Mouse (Mus musculus) heart, postnatal 4 days (tissue): ENCODE results near the gene Lrrc34. TPM values are rescaled to one million over a fixed set of nuclear protein-coding genes. Genes with fewer than 3 reads are reported as not detected.

Source experiments
- DNase-seq: peaks from one replicate; pipeline ENCODE4 v3.0.0; 2021
- total RNA-seq, 2 experiments: library from RNA; stranded (reverse); gene quantifications; 2 replicates each; pipeline ENCODE4 v1.2.3; 2021

The Lrrc34 gene
- not detected for total RNA-seq

GRCm38 (mm10) chr3:30647440-30648090, at the start of gene Lrrc34:
TSS of gene Lrrc34 (minus strand) at chr3:30647869.
- peak; percentile 58 for DNase-seq

DNA sequence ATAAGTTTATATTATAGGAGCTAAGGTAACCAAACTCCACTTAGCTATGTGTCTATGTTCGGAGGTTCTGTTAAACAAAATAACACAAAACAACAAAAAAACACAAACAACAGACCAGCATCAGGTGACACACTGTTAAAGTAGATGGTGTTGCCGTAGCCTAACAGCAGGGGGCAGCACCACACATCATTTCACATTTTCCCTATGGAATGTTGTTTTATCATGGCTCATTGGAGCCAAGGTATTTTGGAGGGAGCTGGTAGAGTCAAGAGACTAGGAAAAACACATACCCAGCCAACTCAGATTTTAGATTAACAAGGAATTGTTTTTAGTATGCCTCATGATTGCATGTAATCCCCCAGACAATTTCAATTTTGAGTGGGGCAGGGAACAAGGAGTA, 48.7 kb upstream of the Lrrc34 start:
- DNase-seq: peak; percentile 79

GRCm38 (mm10) chr3:30695661-30696060, 48.0 kb upstream of the Lrrc34 start:
- no peak for DNase-seq

DNA sequence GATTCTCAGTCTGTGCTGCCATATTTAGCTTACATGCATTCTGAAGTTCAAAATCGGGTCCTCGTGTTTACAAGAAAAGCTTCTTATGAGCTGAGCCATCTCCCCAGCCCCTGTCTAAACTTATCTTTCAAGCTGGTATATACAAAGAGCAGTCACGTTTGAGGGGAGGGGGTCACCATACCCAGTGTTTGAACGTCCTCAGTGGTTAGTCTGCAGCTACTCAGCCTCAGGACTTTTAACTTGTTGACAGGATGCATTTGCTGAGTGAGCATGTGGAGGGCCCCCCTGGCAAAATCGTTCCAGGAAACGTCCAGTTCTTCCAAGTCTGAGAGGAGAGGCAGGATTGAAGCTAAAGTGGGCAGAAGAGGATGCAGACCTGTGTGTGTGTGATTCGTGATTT, 43.3 kb upstream of the Lrrc34 start:
- DNase-seq: no peak

- no peak for DNase-seq
Measured at GRCm38 (mm10) chr3:30687216-30687615, 39.5 kb upstream of the Lrrc34 start.

DNA sequence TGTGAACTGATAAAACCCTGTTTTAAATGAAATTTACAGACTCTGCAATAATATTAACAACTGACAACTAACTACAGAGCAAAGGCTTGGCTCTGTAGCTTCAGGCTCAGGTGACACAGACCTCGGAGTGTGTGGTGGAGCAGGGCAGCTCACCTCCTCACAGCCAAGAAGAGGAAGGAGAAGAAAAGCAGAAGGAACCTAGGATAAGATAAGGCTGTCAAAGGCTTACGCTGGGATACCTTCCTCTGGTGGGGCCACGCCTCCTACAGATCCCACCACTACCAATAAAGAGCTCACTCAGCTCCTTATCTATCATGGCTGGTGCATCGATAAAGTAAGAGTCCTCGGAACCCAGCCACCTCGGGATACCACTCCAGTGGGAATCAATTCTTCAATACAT, 35.5 kb upstream of the Lrrc34 start:
- no peak for DNase-seq

GRCm38 (mm10) chr3:30658486-30658885, 10.8 kb upstream of the Lrrc34 start:
- DNase-seq: no peak

GRCm38 (mm10) chr3:30655937-30656336, 8.3 kb upstream of the Lrrc34 start:
- DNase-seq: no peak

DNA sequence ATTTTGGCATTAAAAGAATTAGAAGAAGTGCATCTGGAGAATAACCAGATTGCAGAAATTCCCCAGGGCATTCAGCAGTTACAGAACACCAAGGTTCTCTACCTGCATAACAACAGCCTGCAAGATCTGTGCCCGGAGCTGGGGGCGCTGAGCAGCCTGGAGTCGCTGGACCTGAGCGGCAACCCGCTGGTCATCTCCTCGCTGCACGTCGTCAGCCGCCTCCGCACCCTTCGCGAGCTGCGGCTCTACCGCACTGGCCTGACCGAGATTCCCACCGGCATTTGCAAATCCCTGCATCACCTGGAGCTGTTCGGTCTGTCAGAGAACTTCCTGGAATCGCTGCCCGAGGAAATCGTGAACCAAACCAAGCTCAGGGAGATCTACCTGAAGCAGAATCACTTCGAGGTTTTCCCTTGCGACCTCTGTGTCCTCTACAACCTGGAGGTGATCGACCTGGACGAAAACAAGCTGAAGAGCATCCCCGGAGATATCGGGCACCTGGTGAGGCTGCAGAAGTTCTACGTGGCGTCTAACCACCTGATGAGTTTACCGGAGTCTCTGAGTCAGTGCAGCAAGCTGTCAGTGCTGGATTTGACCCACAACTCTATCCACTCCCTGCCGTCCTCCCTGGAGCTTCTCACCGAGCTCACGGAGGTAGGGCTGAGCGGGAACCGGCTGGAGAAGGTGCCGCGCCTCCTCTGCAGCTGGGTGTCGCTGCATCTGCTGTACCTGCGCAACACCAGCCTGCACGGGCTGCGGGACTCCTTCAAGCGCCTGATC, 2.6 kb upstream of the Lrrc34 start:
- peak; percentile 11 for DNase-seq

DNA sequence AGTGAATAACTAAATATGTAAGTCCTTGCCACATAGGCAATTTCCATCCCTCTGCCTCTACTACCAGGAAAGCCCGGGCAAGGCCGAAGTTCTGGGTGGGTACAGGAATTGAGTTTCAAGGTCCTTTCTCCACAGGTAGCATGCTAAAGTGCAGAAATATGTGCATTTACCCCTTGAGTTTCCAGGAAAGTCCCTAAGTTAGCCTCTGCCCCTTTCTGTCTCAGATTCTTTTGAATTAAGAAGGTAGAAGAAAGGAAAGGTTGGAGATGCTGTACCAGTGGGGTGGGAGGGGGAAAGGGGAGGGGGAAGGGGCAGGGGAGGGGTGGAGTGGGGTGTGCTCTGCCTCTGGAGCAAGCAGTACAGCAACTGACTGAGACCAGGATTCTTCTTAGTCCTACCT, 797 bp upstream of the Lrrc34 start:
- no peak for DNase-seq

DNA sequence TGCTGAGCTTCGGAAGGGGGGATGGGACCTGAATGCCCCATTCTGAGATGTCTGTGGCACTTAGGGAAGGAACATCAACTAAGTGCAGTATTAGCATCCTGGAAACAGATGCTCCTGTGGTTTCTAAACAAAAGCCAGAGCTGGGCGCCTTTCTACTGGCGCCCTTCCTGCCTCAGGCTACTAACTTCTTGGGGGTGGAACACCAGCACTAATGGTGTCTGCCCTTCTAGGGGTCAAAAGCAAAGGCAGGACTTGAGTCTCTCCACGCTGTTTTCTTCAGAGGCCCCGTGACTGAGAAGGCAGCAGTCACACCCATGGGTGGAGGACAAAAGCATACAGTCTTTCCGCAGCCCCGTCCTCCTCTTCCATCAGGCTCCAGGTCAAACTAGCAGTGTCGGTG, 908 bp downstream of the Lrrc34 start:
- no peak for DNase-seq

DNA sequence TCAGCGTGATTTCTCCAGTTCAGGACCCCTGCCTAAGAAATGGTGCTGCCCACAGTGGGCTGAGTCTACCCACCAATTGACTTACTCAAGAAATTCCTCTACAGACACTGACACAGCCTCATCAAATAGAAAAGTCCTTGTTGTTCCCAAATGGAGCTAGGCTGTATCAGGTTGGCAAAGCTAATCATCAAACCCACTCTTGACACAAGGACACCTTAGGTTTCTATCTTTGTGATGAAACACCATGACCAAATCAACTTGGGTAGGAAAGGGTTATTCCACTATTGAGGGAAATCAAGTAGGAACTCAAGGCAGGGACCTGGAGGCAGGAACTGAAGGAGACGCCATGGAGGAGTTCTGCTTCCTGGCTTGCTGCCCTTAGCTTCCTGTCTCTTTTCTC, 3.5 kb downstream of the Lrrc34 start, which contains the start of gene Lrriq4:
Gene Lrriq4 (plus strand): TSS at position 301 of the 400 bp plus-strand sequence.
- DNase-seq: no peak

DNA sequence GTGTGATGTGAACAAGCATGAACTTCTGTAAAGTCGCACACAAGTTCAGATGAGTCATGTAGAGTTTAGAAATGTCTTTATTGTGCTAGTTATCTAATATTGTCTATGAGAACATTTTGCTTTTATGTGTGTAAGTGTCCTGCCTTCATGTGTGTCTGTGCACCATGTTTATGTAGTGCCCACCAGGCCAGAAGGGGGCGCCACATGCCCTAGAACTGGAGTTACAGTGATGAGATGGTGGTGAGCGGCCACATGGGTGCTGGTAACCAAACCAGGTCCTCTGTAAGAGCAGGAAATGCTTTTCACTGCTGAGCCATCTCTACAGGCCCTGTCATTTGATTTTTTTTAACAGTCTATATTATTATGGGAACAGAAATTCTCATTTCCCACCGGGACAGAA, 12.0 kb downstream of the Lrrc34 start:
- no peak for DNase-seq

DNA sequence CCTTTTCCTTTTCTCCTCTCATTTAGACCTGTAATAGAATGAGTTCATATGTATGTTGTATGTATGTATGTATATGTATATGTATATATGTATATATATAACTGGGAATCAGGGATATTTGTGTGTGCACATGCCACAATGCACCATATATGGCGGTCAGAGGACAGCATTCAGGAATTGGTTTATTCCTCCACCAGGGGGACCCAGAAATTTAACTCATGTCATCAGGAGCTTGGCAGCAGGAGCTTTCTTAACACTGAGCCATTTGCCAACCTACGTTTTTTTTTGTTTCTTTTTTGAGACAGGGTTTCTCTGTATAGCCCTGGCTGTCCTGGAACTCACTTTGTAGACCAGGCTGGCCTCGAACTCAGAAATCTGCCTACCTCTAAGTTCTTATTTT, 14.0 kb downstream of the Lrrc34 start:
- no peak for DNase-seq

DNA sequence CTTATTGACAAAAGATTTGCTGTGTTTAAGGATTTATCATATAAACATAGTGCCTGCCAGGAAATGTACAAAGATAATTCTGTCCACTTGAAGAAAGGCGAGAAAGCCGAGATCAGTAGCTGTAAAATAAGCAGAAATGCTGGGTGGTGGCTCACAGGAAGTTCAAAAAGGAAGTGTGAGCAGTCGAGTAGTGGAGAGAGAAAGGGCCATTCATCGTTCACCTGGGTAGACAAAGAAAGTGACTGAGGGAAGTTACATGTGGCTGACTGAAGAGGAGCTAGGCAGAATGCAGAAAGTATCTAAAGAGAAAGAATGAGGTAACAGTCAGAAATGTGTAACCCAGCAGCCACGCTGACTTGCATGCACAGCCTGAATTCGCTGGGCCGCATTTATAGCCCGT, 27.5 kb downstream of the Lrrc34 start:
- no peak for DNase-seq

- DNase-seq: no peak
Measured at GRCm38 (mm10) chr3:30610930-30611329, 36.7 kb downstream of the Lrrc34 start.

DNA sequence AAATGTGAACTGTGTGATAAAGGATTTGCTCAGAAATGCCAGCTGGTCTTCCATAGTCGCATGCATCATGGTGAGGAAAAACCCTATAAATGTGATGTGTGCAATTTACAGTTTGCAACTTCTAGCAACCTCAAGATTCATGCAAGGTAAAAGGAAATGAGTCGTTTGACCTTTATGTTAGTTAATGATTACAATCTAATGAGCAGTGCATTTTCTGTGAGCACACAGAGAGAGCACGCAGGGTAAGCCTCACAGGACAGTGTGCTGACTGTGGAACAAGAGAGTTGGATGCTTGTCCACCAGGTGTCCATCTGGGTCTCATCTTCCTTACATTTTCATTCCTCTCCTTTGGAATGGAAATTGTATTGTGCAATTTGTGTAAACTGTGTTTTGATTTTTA, 38.7 kb downstream of the Lrrc34 start:
- no peak for DNase-seq

GRCm38 (mm10) chr3:30603256-30603655, 44.4 kb downstream of the Lrrc34 start:
- DNase-seq: no peak

GRCm38 (mm10) chr3:30602740-30603098, 45.0 kb downstream of the Lrrc34 start:
- peak; percentile 71 for DNase-seq

- peak; percentile 96 for DNase-seq
Measured at GRCm38 (mm10) chr3:30602065-30602739, 45.5 kb downstream of the Lrrc34 start, which contains the start of gene Mynn. TSS of gene Mynn (plus strand) at chr3:30602065.

GRCm38 (mm10) chr3:30601610-30602064, 46.0 kb downstream of the Lrrc34 start:
- DNase-seq: no peak

DNA sequence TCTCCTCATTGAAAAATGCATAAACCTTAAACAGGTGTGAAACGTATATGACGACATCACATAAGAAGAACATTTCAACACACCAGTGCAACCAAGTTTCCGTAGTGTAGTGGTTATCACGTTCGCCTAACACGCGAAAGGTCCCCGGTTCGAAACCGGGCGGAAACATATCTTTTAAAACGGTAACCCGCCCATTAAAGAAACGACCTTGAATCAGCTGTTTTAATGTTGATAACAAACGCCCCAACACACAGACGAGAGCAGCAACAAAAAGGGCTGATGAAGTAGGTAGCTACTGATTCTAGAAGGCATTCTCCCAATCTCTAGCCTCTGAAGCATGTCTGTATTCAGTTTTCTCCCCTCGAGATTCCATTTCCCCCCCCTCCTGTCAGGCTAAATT, 46.5 kb downstream of the Lrrc34 start:
- peak; percentile 87 for DNase-seq

- DNase-seq: peak; percentile 25
Measured at GRCm38 (mm10) chr3:30600717-30601116, 47.0 kb downstream of the Lrrc34 start.
